Mouse (Mus musculus) left cerebral cortex, adult 8-10 months (tissue): ENCODE measurements at regions not wholly inside any gene's neighbourhood (a gene's known extent, or its start where the extent isn't known, plus 50 kb on each side); places are given as distances from the start of the nearest gene placed in this dataset.

ENCODE experiments used
- DNase-seq, 2 experiments: peaks; one replicate each; pipeline ENCODE4 v3.0.0; 2022; ENCODE audit warnings: low spot score in 2 of 2

DNA sequence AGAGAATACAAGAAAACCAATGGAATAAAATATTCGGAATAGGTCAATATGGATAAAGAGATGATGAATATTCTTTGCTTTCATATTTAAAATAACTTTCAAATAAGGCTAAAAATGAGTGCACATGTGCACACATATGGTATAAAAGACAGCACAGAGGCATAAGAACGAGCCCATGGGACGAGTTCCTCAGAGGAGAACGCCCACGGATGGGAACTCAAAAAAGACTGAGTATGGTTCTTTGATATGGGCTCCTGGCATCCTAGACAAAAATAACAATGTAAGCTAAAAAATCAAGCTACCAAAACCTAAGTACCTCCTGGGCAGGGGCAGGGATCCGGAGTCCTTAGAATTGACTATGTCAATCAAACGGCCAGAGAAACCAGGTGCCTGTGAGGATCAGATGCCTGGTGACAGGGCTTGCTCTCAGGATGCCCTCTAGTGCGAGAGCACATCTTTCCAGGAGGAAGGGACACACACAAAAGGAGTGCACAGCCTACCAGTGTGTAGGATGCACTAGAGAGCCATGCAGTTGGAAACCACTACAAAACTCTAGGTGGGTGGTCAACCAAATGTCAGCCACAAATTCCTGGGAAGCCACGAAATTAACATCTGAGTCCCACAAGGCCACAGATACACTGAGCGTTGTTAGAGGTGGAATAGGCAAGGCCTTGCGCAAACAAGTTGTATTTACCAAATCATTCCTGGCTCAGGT, 307.8 kb downstream of the Sox9 start:
- DNase-seq, result no peak

DNA sequence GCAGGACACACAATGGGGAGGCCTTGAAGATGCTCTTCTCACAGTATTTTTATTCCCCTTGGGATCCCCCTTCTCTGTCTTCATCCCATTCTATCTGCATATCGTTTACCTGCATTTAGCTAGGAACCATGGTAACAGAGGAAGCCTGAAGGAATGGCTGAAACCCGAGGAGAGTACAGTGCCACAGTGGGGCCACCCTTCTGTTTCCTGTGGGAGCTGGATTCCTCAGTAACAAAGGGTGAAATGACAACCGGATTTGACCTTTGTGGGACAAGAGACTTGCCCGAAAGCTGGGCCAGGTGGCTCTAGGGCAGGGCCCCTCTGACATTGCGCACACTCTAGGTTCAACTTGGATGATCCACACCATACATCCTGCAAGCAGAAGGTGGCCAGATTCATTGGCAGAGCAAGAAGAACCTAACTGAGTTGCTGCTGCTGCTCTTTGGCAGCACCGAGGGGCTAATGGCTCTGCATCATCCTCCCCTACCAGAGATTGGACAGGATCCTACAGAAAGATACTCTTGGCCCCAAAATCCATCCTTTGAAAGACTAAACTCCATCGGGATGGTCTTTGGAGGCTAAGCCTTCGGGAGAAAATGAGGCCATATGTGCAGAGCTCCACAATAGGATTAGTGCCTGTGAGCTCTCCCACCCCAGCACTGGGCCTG, 310.0 kb downstream of the Sox9 start:
- no peak for DNase-seq

DNA sequence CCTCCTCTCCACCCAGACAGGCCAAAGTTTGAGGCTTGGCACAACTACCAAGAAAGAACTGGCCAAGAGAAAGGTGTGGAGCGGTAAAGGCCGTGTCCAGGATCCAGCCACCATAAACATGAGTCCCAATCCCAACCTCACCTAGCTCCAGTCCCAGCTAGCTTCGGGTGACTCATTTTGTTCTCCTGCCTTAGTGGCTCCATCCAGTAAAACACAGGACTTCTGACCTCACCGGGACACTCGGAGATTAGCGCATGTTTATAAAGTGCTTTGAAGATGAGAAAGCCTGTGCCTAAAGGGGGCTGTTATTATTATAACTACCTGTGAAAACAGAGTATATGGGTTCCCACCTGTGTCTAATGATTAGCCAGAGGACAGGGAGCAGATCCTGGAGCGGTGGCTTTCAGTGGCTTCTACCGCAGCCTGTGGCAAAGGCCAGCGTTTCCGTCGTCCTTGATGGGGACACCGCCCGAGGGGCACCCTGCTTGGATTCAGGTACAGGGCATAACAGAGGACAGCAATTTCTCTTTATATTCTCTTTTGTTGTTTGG, 311.9 kb downstream of the Sox9 start:
- DNase-seq, result no peak

DNA sequence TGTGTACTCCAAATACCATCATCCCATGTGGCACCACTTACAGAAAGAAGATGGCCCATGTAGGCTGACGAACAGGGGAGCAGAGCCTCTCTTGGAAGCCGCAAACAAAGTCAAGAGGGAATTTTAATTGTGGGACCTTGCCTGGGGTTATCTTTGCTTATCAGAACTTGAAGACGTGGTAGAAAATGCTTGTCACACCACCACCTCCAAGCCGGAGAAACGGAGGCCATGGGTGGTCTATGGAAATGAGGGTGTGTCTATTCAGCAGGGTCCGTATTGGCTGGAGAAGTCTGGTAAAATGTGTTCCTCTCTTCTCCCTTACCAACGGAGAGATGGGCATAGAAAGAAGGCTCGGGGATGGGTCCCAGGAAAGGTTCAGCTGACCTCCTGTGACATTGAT, 313.6 kb downstream of the Sox9 start:
- no peak for DNase-seq

DNA sequence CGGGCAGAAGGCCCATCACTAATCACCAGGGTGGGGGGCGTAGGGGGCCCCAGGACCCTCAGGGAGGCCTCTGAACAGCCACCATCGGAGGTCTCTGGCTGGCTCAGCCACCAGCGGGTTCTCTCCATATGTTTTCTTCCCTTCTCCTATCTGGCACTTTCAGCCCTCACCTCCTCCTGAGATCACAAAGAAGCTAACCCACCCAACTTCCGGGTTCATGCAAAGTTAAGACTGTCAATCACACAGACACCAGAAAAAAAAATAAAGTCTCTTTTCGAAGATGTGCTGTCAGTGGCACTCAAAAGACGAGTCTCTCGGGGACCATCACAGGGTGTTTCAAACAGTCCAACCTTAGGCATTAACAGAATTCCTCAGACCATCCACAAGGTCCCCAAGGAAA, 314.2 kb downstream of the Sox9 start:
- no peak for DNase-seq

DNA sequence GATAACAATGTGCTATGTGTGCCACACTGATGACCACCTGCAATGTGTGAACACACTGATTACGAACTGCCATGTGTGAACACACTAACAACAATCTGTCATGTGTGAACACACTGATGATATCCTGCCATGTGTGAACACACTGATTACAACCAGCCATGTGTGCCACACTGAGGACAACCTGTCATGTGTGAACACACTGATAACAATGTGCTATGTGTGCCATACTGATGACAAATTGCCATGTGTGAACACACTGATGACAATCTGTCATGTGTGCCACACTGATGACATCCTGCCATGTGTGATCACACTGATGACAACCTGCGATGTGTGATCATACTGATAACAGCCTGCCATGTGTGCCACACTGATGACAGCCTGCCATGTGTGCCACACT, 316.3 kb downstream of the Sox9 start:
- no peak for DNase-seq

DNA sequence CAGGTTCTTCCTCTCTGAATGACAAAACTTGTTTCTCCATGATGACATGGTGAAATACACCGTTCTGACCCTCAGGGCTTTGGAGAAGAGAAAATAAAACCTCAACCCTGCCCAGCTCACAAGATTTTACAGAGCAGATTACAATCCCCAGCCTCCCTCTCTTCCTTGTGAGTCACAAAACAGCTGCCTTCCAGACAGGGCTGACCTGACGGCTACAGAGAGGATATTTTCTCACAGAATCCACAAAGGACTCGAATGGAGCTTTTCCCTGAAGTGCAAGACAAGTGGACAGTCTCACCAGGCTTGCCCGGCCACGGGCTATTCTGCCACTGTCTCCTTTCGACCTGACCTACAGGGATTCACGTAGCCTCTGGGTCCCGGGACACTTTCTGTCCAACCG, 318.8 kb downstream of the Sox9 start:
- no peak for DNase-seq

DNA sequence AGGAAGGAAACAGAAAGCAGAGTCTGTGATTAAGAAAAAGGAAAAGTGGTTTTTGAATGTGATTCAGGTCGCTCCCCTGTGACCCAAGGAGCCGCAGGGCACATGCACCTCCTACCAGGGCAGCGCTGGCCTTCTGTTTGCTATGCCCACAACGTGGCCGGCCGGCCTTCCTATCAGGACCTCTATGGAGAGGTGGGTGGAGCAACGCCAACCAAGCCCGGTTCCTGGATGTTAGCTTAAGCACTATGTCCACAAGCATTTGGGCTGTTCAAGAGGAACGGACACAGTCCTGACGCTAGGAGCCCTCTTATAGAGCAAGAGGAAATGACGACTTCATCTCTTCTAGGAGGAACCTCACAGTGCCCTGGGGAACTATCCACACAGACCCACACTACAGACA, 319.5 kb downstream of the Sox9 start:
- DNase-seq, result no peak

DNA sequence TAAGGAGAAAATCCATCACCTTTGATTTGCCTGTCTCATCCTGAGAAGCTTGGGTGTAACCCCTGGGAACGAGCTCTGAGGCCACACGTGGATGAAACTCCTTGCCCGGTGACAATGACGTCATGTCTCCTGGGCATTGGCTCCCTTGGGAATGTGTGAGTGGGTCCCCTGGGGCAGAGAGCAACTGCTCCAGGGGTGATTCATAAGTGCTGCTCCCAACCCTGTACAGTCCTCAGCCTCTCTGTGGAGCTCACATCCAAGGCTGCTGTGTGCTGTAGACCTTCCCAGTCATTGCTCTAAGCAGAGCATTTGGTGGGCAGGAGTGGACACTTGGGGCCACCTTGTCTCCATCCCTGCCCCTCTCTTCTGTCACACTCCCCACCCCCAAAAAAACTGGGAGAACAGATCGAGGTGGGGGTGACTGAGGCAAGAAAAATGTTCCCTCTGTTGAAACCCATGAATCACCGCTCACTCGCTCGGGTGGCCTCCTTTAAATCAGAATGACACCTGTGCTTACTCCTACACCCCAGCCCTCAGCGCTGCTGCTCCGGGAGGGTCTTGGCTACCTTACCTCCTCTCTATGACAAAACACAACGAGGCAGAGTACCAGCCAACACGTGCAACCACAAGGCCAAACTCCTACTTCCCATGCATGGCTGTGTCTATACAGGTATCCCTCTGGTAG, 321.3 kb downstream of the Sox9 start:
- peak in 1 of 2 experiments; percentile 60 for DNase-seq

DNA sequence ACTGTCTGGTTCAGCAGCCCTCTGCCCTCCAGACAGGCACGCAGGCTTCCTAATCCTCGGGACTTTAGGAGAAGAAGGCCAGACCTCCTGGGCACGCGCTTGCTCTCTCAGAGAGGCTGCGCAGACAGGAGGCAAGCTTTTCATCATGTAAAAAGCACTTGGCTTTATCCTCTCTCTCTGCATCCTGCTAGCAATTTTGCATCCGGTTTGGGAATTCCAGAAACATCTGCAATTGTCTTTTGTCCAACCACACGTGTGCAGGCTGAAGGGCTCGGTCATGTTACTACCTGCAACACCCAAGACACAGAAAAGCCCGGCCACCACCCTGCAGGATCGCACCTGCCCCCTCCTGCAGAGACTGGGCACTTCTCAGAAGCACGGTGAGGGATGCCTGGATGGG, 323.3 kb downstream of the Sox9 start:
- DNase-seq, result no peak

DNA sequence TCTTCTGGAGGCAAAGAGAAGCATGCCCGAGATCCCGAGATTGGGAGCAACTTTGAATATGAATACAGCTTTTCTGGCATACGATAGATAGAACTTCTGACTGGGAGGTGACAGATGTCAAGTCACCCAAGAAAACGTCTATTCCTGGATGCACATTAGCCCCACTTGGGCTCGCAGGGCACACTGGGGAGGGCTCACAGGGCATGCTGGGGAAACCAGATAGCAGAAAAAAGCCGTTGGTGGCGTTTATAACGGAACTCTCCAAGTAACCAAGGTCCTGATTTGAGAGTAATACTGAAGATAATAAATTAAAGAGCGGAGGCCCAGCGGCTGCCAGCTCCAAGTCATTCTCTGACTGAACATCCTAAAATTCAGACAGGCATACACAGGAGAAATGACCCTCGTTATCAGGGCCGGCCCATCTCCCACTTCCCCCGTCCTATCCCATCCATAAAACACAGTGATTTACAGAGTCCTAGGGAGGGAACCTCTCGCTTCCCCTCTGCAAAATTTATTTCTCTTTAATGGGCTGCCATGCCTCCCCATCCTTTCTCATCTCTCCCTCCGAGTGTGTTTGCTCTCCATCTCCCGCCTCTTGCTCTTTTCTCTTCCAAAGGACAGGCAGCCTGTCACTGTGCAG, 325.3 kb downstream of the Sox9 start:
- no peak for DNase-seq

DNA sequence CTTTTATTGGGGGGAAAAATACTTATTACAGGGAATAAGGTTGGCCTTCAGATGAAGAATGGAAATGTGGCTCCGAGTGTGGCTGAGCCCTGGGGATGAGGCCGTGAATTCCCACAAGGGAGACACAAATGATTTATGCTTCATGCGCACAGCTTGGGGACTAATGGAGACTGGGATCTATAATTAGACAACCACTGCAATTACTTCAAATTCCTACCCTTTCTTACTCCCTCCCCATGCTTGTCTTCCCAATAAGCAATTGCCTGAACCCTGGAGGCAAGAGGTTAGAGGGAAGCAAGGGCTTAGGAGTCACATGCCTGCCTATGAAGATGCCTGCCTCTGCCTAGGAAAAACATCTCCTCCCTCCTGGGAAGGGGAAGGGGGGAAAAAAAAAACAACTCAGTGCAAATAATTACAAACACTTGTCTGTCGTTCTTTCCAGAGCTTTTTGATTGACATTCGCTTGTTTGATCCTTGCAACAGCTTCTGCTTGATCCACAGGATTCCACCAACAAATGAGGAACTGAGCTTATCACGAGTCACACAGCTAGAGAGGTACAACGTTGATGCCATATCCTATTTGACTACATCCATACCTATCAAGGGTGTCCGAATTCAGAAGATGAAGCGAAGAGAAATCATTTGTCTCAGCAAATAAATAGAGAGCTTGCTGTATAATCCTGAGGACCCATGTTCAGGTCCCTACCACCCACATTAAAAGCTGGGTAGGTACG, 326.1 kb downstream of the Sox9 start:
- no peak for DNase-seq

DNA sequence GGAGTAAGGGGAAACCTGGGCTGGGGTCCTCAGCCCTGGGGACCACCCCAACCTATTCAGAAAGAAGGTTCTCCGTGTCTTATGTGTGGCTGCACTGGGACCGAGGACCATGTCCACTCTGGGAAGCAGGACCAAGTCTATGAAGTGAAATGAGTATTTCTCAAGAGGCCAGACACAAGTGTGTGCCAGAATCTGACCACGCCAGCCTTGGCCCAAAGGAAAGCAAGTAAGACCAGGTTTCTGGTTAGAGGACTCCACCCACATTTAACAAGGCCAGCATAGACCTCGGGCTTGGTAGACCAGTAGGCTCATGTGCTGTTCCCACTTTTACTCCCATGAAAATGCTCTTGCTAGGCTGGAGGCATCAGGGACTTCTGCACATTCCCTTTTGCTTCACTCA, 327.1 kb downstream of the Sox9 start:
- DNase-seq, result no peak

DNA sequence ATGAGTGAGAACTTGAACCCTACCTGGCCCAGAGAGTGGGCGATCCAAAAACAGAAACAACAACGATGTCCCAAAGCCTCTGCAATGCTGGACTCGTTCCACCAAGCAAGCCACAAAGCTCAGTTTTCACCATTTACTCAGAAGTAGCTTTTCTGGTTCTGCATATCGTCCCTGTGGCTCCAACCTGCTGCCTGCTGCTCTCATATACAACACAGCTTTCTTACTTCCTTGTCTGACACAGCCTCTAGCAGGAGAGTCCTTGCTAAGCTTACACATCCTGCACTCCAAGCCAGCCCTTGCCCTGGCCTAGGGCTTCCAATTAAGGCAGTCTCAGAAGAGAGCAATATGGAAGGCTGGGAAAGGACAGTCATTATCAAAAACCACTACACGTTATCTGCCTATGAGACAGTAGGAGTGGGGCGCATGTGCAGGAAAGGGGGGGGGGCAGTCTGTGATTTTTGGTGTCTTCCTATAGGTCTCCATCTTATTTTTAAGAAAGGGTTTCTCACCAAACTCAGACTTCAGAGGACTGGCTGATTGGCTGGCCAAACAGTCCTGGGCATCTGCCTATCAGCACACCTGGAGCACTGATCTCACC, 331.3 kb downstream of the Sox9 start:
- DNase-seq, result no peak

DNA sequence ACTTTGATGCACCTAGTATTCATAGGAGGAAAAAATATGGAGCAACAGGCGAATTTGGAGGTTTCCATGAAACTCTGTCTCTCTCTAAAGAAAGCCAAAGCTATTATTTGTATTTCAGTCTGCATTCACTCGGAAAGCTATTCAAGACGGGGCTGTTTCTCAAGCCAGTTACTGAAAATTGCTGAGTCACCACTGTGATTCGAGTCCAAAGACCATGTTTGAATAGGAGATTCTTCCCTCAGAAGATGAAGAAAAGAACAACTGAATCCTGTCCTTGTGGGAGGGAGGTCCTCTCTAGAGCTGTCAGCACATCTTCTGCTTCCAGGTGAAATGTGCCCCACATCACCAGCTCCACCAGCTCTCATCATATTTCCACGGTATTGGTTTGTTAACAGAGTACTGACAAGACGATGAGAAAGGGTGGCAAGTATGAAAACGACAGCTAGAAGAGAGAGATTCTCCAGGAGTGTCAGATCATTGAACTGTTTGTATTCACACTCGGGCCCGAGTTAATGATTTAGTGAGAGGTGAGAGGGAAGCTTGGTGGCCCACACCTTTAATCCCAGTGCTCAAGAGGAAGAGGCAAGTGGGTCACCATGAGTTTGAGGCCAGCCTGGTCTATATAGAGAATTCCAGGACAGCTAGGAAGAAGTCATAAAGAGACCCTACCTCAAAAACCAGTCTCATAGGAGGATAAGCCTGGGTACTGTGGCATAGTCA, 335.3 kb downstream of the Sox9 start:
- DNase-seq, result no peak

DNA sequence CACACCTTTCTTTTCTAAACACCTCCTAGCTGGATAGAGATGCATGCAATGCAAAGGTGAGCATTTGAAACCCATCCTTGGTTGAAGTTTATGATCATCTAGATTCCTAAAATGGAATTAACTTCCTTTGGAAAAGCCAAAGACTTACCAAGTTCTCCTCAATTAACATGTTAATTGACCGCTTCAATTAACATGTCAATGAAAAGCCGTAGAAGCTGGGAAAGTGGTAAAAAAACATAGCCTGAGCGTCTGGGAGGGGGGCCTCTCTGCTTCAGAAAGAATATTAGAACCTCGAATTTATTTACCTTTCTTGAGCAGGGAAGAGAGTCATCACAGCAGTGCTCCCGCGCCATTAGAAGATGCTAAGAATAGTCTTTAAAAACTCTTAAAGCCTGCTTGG, 338.5 kb downstream of the Sox9 start:
- DNase-seq, result no peak

DNA sequence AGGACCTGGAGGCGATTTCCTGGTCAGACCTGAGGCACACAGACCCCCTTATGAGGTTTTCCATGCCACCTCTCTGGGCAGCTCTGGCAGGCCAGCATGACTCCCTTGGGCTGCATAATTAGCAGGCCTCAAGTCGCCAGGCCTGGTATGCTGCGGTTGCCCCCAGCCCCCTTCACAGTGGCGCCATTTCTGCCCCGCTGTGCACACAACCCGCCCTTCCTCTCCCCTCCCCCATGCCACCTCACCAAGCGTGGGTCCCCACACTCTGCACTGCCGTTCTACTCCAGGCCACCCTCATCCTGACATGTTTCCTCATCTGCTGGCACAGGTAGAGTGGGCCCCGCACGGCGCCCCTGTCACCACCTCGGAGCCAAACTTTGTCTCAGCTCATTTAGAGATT, 339.3 kb downstream of the Sox9 start:
- no peak for DNase-seq

DNA sequence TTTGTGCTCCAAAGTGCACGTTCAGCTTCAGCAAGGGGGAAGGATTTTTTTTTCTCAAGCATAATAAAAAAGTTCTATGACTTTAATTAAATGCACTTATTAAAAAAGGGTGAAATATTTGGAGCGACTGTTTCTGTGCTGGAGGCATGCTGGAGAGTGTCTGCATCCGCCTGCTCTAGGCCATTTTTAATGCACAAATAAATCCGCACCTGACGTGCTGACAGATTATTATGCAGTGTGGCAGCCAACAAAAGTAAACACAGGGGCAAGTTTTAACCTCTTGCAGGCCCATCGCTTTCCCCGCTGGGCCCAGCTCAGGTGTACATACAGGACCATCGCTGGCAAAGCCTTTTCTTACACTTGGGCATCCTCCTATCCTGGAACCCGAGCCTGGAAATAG, 340.1 kb downstream of the Sox9 start:
- DNase-seq, result no peak

DNA sequence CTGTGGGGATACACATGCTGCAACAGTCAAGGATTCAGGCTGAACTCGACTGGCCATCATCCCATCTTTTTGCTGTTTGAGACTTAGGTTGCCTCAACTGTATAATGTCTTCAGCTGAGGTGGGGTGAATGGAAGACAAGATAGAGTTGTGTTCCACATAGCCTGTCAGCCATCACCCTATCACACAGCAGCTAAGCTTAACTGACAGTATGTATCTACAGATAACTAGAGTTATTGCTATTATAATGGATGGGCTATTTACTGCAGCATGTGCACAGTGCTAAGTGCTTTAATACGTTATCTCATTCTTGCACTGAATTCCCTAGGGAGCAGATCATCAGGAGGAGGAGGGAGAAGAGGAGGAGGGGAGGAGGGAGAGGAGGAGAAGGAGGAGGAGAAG, 340.9 kb downstream of the Sox9 start:
- no peak for DNase-seq

DNA sequence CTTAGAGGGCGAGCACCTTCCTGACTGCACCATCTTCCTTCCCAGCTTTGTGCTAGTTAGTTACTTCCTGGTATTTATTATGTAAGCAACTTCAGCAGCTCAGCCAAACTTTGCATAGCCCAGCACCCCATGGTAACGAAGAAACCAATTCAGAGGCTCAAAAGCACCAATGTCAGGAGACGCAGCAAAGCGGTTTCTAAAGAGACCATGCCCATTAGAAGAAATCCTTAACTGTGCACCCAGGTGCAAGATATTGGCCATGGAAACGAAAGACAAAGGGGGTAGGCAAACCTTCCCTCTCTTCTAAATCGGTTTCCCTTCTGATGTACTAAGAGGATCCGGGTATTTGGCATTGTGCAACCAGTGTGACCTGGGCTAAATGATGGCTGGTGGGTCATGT, 343.8 kb downstream of the Sox9 start:
- DNase-seq, result no peak
